Mouse (Mus musculus) CH12.LX (cell line): ENCODE results near the gene Tln2.

ENCODE experiments used
- CHD2 ChIP-seq: IDR thresholded peaks from 2 replicates; pipeline ENCODE4 v1.6.1; 2011; ENCODE audit warnings: low read length, improper control_type of control experiment
- CTCF ChIP-seq, 2 experiments: IDR thresholded peaks in 1 of 2; conservative IDR thresholded peaks in 1 of 2; 2 replicates each; pipeline ENCODE4 v1.5.1; 2011 to 2012; ENCODE audit warnings: low read depth in 2 of 2, low read length in 2 of 2, improper control_type of control experiment in 1 of 2, inconsistent platforms in 1 of 2, mild to moderate bottlenecking in 1 of 2, moderate library complexity in 1 of 2
- EP300 ChIP-seq: IDR thresholded peaks from 2 replicates; pipeline ENCODE4 v1.6.1; 2011; ENCODE audit warnings: low read length, improper control_type of control experiment
- MAFK ChIP-seq: IDR thresholded peaks from 2 replicates; pipeline ENCODE4 v1.6.1; 2011; ENCODE audit warnings: low read length, improper control_type of control experiment; ENCODE audit not compliant: insufficient replicate concordance
- MAX ChIP-seq: IDR thresholded peaks from 2 replicates; pipeline ENCODE4 v1.6.1; 2011; ENCODE audit warnings: low read length, improper control_type of control experiment
- MAZ ChIP-seq: IDR thresholded peaks from 2 replicates; pipeline ENCODE4 v1.6.1; 2012; ENCODE audit warnings: low read depth, mild to moderate bottlenecking, inconsistent platforms, low read length, improper control_type of control experiment, moderate library complexity
- MXI1 ChIP-seq: IDR thresholded peaks from 2 replicates; pipeline ENCODE4 v1.6.1; 2011; ENCODE audit warnings: mild to moderate bottlenecking, low read depth, low read length, improper control_type of control experiment
- MYC ChIP-seq: IDR thresholded peaks from 2 replicates; pipeline ENCODE4 v1.6.1; 2011; ENCODE audit warnings: low read depth, mild to moderate bottlenecking, improper control_type of control experiment, low read length
- POLR2A ChIP-seq: IDR thresholded peaks from 2 replicates; pipeline ENCODE4 v1.6.1; 2011; ENCODE audit warnings: low read depth, mild to moderate bottlenecking, improper control_type of control experiment, low read length
- POLR2AphosphoS2 ChIP-seq: IDR thresholded peaks from 2 replicates; pipeline ENCODE4 v1.6.1; 2011; ENCODE audit warnings: low read depth, low read length, improper control_type of control experiment
- UBTF ChIP-seq: IDR thresholded peaks from 2 replicates; pipeline ENCODE4 v1.6.1; 2012; ENCODE audit warnings: low read depth, mild to moderate bottlenecking, inconsistent platforms, low read length, improper control_type of control experiment, moderate library complexity
- USF1 ChIP-seq: IDR thresholded peaks from 2 replicates; pipeline ENCODE4 v1.6.1; 2014; ENCODE audit warnings: low read depth, mild to moderate bottlenecking, inconsistent platforms, low read length, improper control_type of control experiment

GRCm38 (mm10) chr9:67593469-67594141 lies 34.1 kb upstream of the Tln2 start:
- TF ChIP-seq MAX (no peak), EP300 (no peak), USF1 (no peak), CTCF (conservative IDR thresholded peaks at IDR 0.05 in 1 of 2, IDR thresholded peaks at IDR 0.05 in 1 of 2; ENCODE audit: low read depth in 2 of 2, low read length in 2 of 2) (no peak), MAFK (no peak), MAZ (no peak), CHD2 (no peak), POLR2A (no peak), MYC (no peak), POLR2AphosphoS2 (no peak), UBTF (no peak), MXI1 (no peak)
